In the genomic region with DNA sequence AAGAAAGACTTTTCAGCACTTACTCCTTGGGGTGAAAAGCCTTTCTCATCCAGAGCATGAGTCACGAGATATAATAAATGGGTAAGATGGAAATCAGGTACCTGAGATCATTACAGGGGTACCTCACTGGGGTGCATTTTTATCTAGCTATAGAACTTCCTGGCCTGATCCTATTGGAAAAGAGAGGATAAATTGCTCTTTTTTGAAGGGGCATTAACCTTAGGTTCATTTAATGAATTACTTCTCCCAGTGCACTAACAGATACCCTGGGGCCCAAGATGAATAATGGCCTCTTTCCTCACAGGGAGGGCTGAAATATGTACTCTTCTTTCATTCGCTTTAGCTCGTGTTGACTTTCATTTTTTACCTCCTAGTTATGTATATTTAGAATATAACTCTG, we compare ENCODE assay signal across 27 mouse cellular contexts.
"Had no signal": no experiment of that assay in that cellular context is flagged by ENCODE, and none has a peak within 500 bp of the region (broad histone marks: within the 10 kb centered on the region; RNA-seq: fewer than 3 reads in every experiment).

No protein-coding gene starts in this region.

- DNase-seq: forebrain, postnatal 0 days; gastrocnemius, postnatal 14 days; gastrocnemius, postnatal 36 days; heart, adult 11 months; heart, adult 2 months; heart, postnatal 14 days; heart, postnatal 36 days; kidney, adult 11 months; kidney, adult 2 months; kidney, adult 9 months; kidney, postnatal 14 days; kidney, postnatal 36 days; layer of hippocampus, postnatal 36 days; left cerebral cortex, postnatal 4 days had no signal

- H3K27me3 ChIP-seq: heart, embryonic 13.5 days; heart, embryonic 15.5 days; hindbrain, embryonic 12.5 days; kidney, embryonic 15.5 days; limb, embryonic 13.5 days; limb, embryonic 15.5 days; liver, embryonic 12.5 days had no signal

- H3K4me1 ChIP-seq: heart, embryonic 13.5 days; heart, embryonic 15.5 days; hindbrain, embryonic 10.5 days; hindbrain, embryonic 12.5 days; kidney, embryonic 15.5 days; limb, embryonic 13.5 days; limb, embryonic 15.5 days; liver, embryonic 12.5 days had no signal

- H3K27ac ChIP-seq: heart, adult 2 months; heart, embryonic 13.5 days; heart, embryonic 15.5 days; hindbrain, embryonic 10.5 days; hindbrain, embryonic 12.5 days; hindbrain, embryonic 14.5 days; kidney, embryonic 15.5 days; kidney, postnatal 0 days; limb, embryonic 13.5 days; limb, embryonic 15.5 days; liver, embryonic 12.5 days had no signal

- H3K4me3 ChIP-seq: heart, adult 2 months; heart, embryonic 13.5 days; heart, embryonic 15.5 days; hindbrain, embryonic 10.5 days; hindbrain, embryonic 12.5 days; kidney, embryonic 15.5 days; limb, embryonic 13.5 days; limb, embryonic 15.5 days; liver, embryonic 12.5 days had no signal

- H3K9ac ChIP-seq: forebrain, postnatal 0 days; heart, embryonic 13.5 days; heart, embryonic 15.5 days; hindbrain, embryonic 12.5 days; hindbrain, embryonic 14.5 days; kidney, embryonic 15.5 days; limb, embryonic 13.5 days; limb, embryonic 15.5 days; liver, embryonic 12.5 days had no signal

- H3K36me3 ChIP-seq: heart, embryonic 13.5 days; heart, embryonic 15.5 days; hindbrain, embryonic 10.5 days; hindbrain, embryonic 12.5 days; kidney, embryonic 15.5 days; limb, embryonic 13.5 days; limb, embryonic 15.5 days; liver, embryonic 12.5 days had no signal

- H3K4me2 ChIP-seq: heart, embryonic 11.5 days; heart, embryonic 13.5 days; heart, embryonic 15.5 days; hindbrain, embryonic 12.5 days; hindbrain, embryonic 14.5 days; kidney, embryonic 15.5 days; limb, embryonic 13.5 days; limb, embryonic 15.5 days; liver, embryonic 12.5 days had no signal

- ATAC-seq: forebrain, postnatal 0 days; hindbrain, embryonic 16.5 days; inflammation-experienced regulatory T-cells, adult 6 months; liver, embryonic 12.5 days had no signal

- H3K9me3 ChIP-seq: heart, embryonic 13.5 days; heart, embryonic 15.5 days; hindbrain, embryonic 10.5 days; hindbrain, embryonic 12.5 days; kidney, embryonic 15.5 days; limb, embryonic 13.5 days; limb, embryonic 15.5 days; liver, embryonic 12.5 days had no signal
